Mouse (Mus musculus): ENCODE measurements at regions not wholly inside any gene's neighbourhood (a gene's known extent, or its start where the extent isn't known, plus 50 kb on each side); places are given as distances from the start of the nearest gene placed in this dataset.

DNA sequence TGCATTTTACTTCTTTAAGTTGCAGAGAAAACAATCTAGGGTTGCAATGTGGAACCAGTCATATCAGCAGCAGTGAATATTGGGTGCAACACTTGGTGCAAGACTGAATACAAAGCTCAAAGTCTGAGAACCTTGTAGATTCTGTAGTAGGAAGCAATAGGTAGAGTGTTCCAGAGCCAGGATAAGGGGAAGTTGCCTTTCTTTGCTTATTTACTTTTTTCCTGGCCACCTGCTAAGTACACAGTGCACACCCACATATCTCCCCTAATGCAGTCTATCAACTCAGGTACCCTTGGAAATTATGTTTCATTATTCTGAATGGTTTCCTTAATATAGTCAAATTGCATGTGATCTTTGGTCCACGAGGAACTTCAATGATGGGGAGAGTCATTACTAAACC is 464.9 kb downstream of the Inhba start:
- no peak for TF ChIP-seq CTCF (IDR thresholded peaks at IDR 0.05; ENCODE audit: control insufficient read depth, insufficient read depth, low read length)
- TF ChIP-seq POLR2A (IDR thresholded peaks at IDR 0.05; ENCODE audit: borderline replicate concordance, control insufficient read depth, low read depth, low read length) = no peak

Data from bone marrow, adult 2 months (tissue).